Mouse (Mus musculus) right cerebral cortex, adult 18-20 months (tissue): ENCODE data around the gene Tagln.

Source experiments
- DNase-seq: peaks from one replicate; pipeline ENCODE4 v3.0.0; 2022; ENCODE audit warnings: mixed read lengths

Gene Tagln

DNA sequence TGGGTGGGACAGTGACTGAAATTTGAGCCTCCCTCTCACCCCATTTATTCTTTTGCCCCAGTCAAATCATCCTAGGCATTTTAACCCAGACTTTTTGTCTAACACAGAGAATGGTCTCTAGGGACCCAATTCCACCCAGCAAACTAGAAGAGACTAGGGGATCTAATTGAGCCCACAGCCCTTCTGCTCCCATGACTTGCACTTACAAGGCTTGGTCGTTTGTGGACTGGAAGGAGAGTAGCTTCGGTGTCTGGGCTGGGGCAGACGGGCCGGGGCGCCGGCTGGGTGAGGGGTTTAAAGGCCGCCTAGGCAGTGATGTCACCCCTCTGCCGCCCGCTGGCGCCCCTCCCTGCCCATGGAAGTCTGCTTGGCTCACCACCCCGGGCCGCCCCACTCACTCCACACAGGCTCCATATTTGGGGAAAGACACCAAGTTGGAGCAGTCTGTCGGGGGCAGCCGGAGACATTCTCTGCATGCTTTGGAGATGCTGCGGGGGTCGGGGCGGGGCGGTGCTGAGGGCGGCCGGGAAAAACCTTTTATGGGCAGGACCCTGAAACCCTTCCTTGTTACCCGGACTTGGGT, at the start of gene Tagln:
Gene Tagln (minus strand): TSS at position 431 of the 583 bp plus-strand sequence.
- DNase-seq = no peak

DNA sequence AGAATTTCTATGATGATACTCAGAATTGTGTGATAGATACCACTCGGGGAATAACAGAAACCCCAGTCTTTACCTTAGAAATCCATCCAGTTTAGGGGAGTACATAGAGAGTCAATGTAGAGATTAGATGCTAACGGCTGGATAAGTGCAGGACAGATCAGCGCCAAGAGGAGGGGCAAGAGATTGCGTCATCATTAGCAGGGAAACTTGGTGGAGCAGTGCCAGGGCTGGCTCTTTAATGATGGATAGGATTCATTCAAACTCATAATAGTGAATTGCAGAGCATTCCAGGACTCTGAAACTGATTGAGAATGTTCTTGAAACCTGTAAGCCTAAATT, 49.3 kb upstream of the Tagln start:
- DNase-seq = peak; percentile 58

DNA sequence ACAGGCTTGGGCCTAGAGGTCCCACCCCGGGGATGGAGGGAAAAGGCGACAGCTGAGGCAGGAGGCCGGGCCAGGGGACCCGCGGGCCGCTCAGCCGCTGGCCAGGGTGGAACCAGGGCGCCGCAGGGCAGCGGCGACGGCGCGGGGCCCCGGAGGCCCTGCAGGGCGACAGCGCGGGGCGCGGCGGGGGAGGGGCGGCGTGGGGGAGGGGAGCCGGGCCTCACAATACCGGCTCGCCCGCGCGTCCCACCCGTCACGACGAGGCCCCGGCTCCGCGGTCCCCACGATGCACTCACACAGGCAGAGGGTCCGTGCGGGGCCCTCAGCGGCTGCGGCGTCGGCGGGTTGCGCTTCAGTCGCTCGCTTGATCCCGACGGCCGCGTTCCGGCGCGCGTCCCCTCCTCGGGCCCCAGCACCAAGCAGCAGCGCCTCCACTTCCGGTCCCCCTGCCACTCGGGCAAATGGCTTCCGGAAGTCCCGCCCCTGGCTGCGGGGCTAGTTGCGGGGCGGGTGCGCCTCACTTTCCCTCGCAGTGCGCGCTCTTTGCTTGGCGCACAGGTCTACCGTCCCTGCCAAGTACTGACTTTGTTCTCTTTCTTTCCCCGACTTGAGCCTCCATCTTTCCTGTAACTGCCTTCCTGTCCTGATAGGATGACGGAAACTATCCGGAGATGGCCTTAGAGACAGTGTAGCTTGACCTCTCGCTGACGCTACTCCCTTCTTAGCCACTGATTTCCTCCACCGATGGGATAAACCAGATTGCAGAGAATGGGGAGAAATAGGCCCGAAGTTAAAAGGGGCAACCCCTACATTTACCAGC, 48.8 kb upstream of the Tagln start:
- DNase-seq = peak; percentile 94

DNA sequence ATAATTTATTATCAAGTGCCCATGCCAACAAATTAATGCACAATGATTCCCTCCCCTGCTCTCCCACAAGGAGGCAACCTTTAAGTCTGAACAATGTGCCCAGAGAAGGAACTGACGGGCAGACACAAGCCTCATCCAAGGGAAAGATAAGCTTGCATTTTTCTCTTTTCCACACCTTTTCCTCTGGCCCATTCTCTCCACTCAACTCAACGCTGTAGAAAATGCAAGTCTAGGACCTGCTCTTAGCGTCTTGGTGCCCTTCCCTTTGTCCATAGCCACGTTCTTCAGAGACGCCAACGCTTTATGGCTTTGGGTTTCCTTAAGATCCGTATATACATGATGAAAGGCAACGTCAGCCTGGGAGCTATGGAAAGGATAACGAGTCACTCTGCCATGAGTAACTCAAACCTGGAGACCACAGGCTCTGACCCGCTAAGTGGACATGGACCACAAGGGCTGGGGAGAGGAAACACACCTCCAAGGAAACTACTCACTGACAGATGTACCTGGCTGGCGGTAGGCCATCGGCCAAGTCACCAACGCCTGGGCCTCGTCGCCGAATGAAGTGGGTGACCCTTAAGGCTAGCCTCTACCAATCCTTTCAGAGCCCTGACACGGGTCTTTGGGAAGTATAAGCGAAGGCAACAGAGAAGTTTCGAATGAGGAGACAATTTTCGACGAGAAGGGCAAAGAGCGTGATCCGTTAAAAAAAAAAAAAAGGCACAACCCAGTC, 48.0 kb upstream of the Tagln start:
- no peak for DNase-seq

DNA sequence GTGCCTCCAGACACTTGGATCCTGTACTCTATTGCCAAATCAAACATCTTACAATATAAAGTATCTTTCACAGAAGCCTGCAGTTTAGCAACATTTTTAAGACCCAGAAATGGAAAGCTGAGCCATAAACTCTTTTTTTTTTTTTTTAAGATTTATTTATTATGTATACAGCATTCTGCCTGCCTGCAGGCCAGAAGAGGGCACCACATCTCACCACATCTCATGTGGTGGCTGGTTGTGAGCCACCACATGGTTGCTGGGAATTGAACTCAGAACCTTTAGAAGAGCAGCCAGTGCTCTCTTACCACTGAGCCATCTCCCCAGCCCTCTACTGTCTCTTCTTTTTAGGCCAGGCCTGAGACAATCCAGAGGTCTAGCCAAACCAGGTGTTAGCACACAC, 45.5 kb upstream of the Tagln start:
- no peak for DNase-seq

DNA sequence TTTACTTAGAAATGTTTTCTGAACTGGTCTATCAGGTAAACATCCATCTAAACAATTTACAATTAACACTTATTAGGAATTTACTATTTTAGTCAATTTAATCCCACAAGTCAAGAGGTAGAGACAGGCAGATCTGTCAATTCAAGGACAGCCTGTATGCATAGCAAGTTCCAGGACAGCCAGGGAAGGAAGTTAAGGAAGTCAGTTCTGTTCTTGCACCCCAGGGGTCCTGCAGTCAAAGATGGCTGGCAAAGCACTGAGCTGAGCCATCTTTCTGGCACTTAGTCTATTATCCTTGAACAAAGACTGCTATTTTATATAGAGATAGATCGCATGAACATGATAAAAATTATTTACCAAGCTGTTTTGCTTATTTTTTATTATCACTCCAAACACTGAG, 44.8 kb upstream of the Tagln start:
- no peak for DNase-seq

DNA sequence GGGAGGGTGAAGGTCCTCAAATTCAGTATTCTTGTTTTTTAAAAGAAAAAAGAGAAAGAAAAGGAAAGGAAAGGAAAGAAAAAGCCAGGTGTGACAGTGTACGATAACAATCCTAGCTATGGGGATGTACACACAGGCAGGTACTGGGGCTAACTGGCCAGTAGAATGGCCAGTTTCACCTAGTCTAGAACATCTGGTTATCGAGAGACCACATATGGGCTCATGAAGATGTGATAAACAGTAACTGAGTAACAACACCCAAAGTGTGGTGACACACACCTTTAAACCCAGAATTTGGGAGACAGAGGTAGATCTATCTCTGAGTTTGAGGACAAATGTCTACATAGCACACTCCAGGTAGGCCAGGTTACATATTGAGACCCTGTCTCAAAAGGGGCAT, 43.9 kb upstream of the Tagln start:
- DNase-seq = no peak

DNA sequence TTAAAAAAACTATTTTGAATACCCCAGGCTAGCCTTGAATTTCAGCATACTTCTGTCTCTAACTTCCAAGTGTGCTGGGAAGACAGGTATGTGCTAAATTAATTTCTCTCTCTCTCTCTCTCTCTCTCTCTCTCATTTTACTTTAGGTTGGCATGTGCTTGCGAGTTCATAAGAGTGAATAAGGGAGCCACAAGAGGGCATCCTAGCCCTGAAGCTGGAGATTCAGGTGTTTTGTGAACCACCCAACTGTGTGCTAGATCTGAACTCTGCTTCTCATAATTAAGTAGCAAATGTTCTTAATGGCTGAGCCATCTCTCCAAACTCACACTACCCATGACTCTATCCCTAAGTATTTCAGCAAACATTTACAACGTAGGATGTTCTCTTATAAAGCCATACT, 41.0 kb upstream of the Tagln start:
- DNase-seq = no peak

DNA sequence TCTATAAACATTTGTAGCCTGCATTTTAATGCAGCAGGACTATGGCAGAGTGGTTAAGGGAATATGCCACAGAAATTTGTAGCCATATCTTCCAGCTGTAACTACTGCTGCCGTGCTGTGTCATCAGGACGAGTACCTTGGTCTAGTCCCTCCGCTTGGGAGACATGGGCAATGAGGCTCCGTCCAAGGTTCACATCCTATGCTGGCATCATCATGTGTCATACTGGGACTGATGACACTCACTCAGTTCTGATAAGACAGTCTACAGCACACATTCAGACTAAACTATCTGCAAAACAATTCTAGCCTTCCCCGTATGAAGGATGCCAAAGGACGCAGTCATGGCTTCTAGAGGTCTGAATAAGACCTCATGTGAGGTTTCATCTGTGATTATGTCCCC, 27.7 kb upstream of the Tagln start:
- DNase-seq = no peak

DNA sequence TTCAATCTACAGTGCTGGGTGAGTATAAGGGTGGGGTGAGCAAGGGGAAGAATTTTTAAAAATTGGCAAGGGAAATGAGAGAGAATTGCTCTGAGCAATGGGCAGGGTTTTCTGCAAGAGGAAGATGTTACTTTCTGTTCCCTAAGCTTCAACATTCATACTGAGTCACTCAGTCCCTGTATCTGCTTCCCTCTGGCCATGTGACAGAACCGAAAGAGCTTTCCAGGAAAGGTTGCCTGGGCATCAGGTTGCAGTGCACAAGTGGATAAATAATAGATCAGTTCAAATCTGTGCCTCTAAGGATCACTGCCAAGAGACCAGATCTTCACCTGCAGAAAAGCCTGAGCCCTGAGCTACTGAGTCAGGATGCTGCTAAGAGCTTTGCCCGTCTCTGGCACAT, 26.0 kb upstream of the Tagln start:
- no peak for DNase-seq

DNA sequence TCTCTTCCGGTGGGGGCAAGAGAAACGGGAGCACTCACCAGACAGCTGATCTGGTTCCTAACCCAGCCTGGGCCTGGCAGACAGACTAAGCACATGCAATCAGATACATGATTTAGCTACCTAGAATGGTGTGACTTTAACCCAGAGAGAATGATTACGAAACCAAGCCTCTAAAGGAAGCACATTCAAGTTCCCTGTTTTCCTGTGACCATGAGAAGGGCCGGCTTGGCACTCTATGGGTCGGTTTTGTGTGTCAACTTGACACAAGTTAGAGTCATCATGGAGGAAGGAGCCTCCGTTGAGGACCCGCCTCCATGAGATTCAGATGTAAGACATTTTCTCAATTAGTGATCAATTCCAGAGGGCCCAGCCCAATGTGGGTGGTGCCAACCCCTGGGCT, 23.8 kb upstream of the Tagln start:
- no peak for DNase-seq

DNA sequence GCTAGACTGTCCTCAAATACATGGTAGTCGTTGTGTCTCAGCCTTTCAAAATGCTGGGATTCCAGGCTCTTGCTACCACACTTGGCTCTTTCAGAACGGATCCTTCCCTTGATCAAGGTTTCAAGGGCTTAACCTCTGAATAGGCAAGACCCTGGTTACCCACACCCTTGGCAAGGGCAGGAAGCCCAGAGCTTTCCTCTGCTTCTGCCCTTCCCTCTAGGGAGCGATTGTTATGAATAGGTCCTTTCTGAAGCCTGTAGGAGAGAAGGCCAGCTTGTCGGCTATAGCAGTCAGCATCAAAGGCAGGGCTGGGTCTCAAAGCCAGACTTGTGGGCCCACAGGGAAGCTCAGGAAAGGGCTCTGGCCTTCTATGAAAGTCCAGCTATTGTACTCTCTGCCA, 23.0 kb upstream of the Tagln start:
- DNase-seq = no peak

DNA sequence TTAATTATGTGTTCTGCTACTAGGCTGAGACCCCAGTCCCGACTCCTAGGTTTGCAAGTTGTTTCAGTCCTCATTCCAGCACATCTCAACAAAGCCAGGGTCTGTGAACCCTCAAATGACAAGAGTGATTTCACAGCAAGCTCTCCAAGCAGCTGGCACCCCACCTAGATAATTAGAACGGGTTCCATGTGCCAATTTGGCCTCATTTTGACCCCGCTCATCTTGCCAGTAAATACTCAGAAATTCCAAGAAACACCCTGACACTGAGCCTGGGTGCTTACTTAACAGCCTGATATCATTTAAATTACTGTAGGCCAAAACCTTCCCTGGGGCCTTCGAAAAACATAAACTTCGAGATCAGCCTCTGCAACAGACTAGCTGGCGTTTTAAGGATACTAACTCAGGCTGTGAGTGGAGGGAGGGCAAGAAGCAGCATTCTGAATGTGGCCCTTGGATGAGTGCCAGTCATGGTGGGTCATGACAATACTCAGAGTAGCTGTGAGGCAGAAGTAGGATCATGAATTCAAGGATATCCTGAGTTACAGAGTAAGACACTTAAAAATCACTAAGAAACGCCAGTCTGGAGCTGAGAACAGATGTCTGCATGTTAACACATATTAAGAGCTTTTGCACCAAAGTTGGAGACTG, 22.3 kb upstream of the Tagln start:
- DNase-seq = no peak

DNA sequence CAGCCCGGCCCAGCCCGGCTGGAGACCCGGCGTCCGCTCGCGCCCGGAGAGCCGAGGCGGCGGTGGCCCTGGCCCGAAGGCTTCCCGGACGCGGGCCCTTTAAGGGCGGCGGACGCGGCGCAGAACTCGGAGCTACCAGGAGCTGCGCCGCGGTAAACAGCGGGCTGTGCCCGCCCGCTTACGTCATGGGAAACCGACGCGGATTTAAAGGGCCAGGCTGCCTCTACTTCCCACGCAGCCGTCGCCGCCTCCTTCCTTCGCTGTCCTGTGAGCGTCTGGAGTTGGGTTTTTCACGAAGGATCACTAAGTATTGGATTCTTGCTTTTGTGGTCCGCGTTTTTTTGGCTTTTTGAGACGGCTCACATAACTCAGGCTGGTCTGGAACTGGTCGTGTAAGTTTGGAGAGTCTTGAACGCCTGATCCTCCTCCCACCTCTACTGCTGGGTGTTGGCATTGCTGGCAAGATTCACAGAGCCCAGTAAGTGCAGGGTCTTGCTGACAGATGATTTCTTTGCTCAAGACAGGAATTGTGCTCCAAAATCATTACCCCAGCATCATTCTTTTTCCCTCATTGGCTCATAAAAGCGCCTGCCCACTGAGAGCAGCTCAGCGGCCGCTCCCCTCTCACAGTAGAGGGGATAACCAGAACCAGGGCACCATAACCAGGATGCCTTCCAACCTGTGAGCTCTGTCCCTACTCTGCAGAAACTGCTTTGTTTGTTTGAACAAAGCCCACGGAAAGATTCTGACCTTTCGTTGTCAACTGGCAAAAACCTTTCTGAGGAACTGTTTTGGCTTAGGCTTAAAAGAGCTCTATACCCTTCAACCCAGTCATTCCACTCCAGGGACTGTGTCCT, 19.5 kb upstream of the Tagln start, which contains the start of gene Sidt2:
Gene Sidt2 (minus strand): TSS at position 152 of the 857 bp plus-strand sequence.
- DNase-seq = peak; percentile 93

DNA sequence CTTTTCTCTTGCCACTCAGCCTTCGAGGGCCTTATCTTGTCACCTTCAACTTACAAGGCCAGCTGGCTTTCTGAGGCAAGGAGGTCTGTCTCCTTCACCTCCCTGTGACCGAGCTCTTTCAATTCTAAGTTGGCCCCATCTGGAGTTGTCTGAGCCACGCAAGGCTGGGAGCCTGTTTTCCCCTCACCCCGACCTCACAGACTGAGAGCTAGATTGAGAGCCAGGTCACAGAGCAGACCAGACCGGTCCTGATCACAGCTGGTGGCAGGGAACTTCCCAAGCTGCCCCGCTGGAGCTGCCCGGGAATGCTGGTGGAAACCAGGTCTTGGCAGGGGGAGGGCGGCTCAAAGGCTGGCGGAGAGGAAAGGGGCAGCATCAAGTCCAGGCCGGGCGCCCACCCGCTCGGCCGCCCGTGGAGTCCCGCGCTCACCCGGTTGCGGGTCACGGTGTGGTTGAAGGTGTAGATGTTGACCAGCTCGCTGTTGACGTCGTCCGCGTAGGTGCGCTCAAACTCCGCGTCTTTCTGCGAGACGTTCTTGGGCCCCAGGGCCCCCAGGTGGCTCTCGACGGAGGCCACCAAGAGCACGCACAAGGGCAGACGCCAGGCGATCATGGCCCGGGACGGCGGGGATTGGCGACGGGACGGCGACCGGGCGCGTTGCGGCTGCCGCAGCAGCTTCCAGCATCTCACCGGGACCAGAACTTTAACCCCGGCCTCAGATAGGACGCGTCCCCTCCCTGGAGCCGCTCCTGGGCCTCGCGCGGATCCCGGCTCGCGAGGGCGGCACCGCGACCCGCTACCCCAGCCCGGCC, 18.6 kb upstream of the Tagln start:
- peak; percentile 55 for DNase-seq

DNA sequence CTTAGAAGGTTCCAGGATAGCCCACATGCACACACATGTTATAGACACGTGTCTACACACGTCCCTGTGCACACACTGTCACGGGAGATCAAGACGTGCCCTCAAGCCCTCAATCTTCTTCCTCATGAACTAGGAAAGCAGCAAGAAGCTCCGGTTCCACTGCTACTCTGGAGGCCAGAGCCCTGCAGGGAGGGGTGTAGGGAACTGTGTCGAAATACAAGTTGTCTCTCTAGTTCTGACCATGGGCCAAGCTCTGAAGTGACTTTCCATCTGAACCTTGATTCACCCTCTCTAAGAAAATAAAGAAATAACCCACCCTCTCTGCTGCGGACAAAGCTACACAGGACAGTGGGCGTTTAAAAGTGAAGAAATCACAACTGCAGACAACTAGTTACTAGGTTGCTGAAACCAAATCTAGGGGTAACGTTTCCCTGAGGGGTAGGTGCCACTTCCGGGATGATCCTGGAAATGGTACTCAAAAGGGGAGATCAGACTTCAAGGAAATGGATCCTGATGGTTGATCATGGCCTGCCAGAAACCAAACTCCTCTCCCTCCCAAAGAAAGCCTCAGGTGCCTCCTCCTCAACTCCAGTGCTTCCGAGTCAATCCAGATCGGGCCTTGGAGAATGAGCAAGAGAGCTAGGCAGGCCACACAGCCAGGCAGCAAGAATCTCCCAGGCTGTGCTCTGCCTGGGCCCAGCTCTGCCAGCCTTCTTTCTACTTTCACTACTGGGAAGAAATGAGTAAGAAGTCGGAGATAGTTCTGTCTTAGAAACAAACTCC, 17.8 kb upstream of the Tagln start:
- no peak for DNase-seq

DNA sequence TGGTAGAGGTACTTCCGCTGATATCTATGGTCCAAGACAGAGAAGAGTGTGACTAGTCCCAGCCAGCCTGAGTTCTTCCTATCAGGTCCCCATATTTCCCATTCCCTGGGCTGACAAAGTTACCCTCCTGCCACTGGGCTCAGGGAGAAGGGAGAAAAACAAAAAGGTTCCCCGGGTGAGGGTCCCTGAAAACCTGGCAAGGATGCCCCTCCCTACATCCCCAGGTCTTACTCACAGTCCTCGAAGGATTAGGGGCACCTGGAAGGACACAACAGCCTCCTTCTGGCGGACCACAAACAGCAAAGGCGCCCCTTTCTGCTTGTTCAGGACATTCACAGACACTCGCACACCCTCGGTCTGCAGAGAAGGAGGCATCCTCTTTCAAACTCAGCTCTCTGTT, 17.0 kb upstream of the Tagln start:
- no peak for DNase-seq

DNA sequence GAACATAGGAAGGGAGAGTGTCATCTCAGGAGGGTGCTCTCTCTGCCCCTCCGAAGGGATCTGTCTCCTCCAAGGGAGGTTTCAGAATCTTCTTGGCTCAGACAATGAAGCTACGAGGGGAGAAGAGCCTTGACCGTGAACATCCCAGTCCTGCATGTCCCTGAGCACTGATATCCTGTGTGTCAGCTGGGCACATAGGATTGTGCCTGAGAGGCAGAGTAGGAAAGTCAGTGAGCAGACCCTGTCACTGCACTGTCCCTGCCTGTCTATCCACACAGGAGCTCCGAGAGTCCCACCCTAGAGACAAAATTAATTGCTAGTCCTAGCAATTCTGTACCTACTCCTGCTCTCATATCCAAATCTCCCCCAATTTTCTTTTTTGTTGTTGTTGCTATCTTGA, 16.2 kb upstream of the Tagln start:
- no peak for DNase-seq

DNA sequence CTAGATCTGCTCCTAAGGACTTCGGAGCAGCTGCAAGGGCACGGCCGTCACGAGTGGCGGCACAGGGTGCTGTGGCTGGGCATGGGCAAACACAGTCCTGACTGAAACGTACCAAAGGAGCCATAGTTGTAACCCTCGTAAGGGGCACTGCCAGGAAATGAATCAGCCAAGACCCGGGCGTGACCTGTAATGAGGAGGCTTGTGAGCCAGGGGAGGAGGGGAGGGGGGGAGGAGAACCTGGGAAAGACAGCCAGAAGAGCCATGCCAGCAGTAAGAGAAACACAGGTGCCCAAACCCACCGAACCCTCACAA, 11.0 kb upstream of the Tagln start:
- no peak for DNase-seq

DNA sequence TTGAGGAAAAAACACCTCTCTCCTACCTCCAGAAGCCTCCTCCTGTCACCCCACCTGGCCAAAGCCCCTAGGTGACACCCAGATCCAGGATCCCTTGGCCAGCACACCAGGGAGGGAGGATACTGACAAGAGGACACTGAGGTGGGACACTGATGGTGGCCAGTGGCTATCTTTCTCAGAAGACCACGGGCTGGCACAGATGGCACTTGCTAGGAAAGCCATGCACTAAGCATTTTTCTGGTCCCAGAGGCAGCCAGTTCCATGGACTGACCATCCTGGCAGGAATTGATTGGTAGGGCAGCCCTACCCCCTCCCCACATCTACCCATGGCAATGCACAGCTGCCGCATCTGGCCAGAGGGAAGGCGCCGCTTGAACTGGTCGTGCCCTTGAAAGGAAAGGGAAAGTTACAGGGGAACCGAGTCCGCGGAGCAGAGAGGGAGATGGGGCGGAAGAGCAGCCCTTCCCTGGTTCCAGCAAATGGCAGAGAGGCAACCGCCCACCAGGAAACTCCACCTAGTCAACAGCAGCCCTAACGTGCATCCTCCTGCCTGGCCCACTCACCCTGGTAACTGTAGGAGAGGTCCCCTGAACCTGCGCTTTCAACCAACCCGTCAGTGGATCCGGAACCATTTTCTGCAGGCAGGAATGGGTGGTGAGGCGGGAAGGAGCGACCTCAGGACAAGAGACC, 10.5 kb upstream of the Tagln start:
- DNase-seq = no peak
